Mouse (Mus musculus) neural tube, embryonic 10.5 days (tissue): ENCODE results near the gene Trim11.

Experiments used
- DNase-seq: peaks from one replicate; pipeline ENCODE4 v3.0.0-alpha.2; 2017; ENCODE audit warnings: low spot score; ENCODE audit errors: extremely low spot score

Gene Trim11

GRCm38 (mm10) chr11:58955868-58956257, 22.0 kb upstream of the Trim11 start:
- DNase-seq = no peak

- no peak for DNase-seq
Observed at GRCm38 (mm10) chr11:58957226-58957914, 20.5 kb upstream of the Trim11 start.

- DNase-seq = no peak
Observed at GRCm38 (mm10) chr11:58958536-58958935, 19.4 kb upstream of the Trim11 start.

GRCm38 (mm10) chr11:58959186-58959825, 18.6 kb upstream of the Trim11 start:
- no peak for DNase-seq

GRCm38 (mm10) chr11:58959921-58960465, 17.9 kb upstream of the Trim11 start:
- peak; percentile 81 for DNase-seq

GRCm38 (mm10) chr11:58961364-58962177, 16.3 kb upstream of the Trim11 start:
- DNase-seq = no peak

GRCm38 (mm10) chr11:58963543-58963942, 14.3 kb upstream of the Trim11 start:
- DNase-seq = no peak

GRCm38 (mm10) chr11:58964216-58964615, 13.7 kb upstream of the Trim11 start:
- no peak for DNase-seq

GRCm38 (mm10) chr11:58965001-58965760, 12.7 kb upstream of the Trim11 start:
- no peak for DNase-seq

- no peak for DNase-seq
Observed at GRCm38 (mm10) chr11:58967346-58967745, 10.5 kb upstream of the Trim11 start.

- DNase-seq = no peak
Observed at GRCm38 (mm10) chr11:58968551-58968950, 9.3 kb upstream of the Trim11 start.

- no peak for DNase-seq
Observed at GRCm38 (mm10) chr11:58969027-58969426, 8.9 kb upstream of the Trim11 start.

- DNase-seq = no peak
Observed at GRCm38 (mm10) chr11:58969659-58970058, 8.2 kb upstream of the Trim11 start.

GRCm38 (mm10) chr11:58970831-58971530, 6.9 kb upstream of the Trim11 start:
- DNase-seq = no peak

GRCm38 (mm10) chr11:58971796-58972195, 6.1 kb upstream of the Trim11 start:
- DNase-seq = no peak

- no peak for DNase-seq
Observed at GRCm38 (mm10) chr11:58974414-58974813, 3.5 kb upstream of the Trim11 start.

- DNase-seq = peak; percentile 50
Observed at GRCm38 (mm10) chr11:58977150-58977549, 743 bp upstream of the Trim11 start.

GRCm38 (mm10) chr11:58977607-58978026, 276 bp upstream of the Trim11 start:
- no peak for DNase-seq

GRCm38 (mm10) chr11:58978706-58979030, 775 bp downstream of the Trim11 start:
- DNase-seq = no peak

GRCm38 (mm10) chr11:58979183-58979582, 1.3 kb downstream of the Trim11 start:
- DNase-seq = no peak

GRCm38 (mm10) chr11:58979661-58980060, 1.8 kb downstream of the Trim11 start:
- no peak for DNase-seq
